Mouse (Mus musculus): ENCODE results near the gene Lyrm7. TPM values are rescaled to one million over a fixed set of nuclear protein-coding genes. Genes with fewer than 3 reads are reported as not detected.
"Not testable (repeated sequence)": the region's sequence is repeated elsewhere in the genome, so short reads cannot be mapped to it uniquely, and the experiment has no call there.

The Lyrm7 gene
- total RNA-seq, 2 experiments from 2014 or later, result 28.7 to 30.9 TPM

- H3K27ac ChIP-seq, result no peak overlapping the region
- DNase-seq (ENCODE audit: low spot score in 2 of 2), result no peak
- no peak overlapping the region for H3K4me3 ChIP-seq
- no peak for TF ChIP-seq CTCF (conservative IDR thresholded peaks at IDR 0.05)
These were observed 36.8 kb upstream of the Lyrm7 start for GRCm38 (mm10) chr11:54897470-54897869.

DNA sequence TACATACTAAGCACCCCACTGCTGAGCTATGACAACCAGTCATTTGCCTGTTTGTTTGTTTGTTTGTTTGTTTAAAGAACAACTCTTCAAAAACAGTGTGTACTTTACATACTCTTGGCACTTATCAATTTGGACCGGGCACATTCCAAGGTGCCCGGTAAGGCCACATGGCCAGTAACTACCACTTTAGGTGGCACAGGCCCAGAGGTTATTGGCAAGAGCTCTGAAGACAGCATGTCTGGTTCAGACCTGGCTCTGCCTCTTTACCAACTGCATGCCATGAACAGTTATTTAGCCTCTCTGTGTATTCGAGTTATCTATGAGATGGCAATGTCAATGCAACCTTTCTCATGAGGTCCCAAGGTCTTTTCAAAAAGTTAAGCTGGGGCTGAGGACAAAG lies 35.9 kb upstream of the Lyrm7 start:
- DNase-seq (ENCODE audit: low spot score in 2 of 2); H3K27ac ChIP-seq; H3K4me3 ChIP-seq: not testable (repeated sequence)

DNA sequence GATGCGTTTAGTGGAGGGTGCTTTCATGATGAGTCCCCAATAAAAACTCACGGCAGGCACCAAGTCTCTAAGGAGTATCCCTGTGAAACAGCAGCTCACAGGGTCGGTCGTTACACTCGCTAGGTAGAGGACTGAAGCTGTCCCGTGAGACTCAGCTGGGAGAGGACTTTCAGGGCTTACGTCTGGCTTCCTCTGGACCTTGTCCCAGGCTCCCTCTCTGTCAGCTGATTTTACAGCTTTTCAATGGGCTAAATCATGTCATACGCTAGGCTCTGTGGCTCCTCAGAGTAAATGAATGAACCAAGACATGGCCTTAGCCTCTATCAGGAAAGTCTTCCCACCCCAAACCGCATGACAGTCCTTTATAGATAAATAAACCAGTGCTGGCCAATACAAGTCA lies 33.9 kb upstream of the Lyrm7 start:
- no peak overlapping the region for H3K27ac ChIP-seq
- H3K4me3 ChIP-seq, result no peak overlapping the region
- no peak for TF ChIP-seq CTCF (conservative IDR thresholded peaks at IDR 0.05)
- no peak for DNase-seq (ENCODE audit: low spot score in 2 of 2)

DNA sequence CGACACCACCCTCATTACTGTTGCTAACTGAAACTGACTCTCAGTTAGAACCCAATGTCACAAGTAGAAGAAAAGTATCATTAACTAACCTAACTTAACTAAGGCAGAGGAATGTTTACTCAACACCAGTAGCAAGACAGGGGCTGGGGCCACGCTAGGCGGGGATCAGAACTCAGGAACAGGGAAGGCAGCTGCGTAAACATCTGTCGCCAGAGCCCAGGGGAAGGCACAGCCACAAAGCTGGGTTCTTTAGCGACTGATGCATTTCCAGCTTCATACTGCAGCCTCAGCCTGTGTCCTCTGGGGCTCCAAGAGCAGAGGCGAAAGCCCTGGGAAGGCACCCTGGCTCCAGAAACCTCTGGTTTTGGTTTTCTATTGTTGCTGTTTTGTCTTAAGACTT lies 31.4 kb upstream of the Lyrm7 start:
- Histone ChIP-seq H3K27ac (no peak overlapping the region), H3K4me3 (no peak overlapping the region)
- no peak for DNase-seq (ENCODE audit: low spot score in 2 of 2)
- no peak for TF ChIP-seq CTCF (conservative IDR thresholded peaks at IDR 0.05)

DNA sequence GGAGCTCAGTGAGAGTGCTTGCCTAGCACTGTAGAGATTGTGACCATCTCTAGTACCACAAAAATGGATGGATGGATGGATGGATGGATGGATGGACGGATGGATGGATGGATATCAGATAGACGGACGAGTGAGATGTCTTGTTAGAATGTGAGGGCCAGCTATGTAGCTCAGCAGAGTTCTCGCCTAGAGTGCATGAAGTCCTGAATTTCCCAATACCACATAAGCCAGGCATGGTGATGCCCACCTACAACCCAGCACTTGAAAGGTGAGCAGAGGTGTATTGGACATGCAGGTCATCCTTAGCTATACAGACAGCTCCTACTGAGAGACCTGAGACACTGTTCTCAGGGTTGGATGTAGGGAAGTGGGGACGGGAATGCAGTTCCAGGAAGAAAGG lies 30.6 kb upstream of the Lyrm7 start:
- no peak for TF ChIP-seq CTCF (conservative IDR thresholded peaks at IDR 0.05)
- H3K27ac ChIP-seq, result no peak overlapping the region
- no peak overlapping the region for H3K4me3 ChIP-seq
- DNase-seq (ENCODE audit: low spot score in 2 of 2), result no peak

GRCm38 (mm10) chr11:54887927-54888326 lies 27.2 kb upstream of the Lyrm7 start:
- no peak for TF ChIP-seq CTCF (conservative IDR thresholded peaks at IDR 0.05)
- Histone ChIP-seq H3K27ac (no peak overlapping the region), H3K4me3 (no peak overlapping the region)
- no peak for DNase-seq (ENCODE audit: low spot score in 2 of 2)

- Histone ChIP-seq H3K27ac (no peak overlapping the region), H3K4me3 (no peak overlapping the region)
- no peak for DNase-seq (ENCODE audit: low spot score in 2 of 2)
- no peak for TF ChIP-seq CTCF (conservative IDR thresholded peaks at IDR 0.05)
These were observed 24.7 kb upstream of the Lyrm7 start for GRCm38 (mm10) chr11:54885406-54885805.

DNA sequence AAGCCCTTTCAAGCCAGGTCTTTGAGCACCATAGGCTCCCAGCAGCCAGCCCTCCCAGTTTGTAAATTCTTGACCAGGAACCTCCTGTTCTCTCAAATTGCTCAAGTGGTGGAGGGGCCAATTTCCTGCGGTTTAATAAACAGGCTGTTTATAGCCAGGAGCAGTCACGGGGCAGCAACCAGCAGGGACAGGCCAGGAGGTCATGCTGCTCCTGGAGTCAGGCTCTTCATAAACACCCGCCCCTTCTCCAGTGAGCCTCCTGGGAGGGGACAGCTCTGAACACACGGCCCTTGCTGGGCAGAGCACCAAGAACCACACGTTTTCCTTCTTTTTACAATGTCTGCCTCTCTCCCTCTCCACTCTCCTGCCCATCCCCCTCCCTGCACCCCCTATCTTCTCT lies 24.2 kb upstream of the Lyrm7 start:
- DNase-seq (ENCODE audit: low spot score in 2 of 2), result no peak
- H3K4me3 ChIP-seq, result no peak overlapping the region
- no peak for TF ChIP-seq CTCF (conservative IDR thresholded peaks at IDR 0.05)
- no peak overlapping the region for H3K27ac ChIP-seq

GRCm38 (mm10) chr11:54884197-54884828 lies 23.6 kb upstream of the Lyrm7 start:
- Histone ChIP-seq H3K27ac (no peak overlapping the region), H3K4me3 (no peak overlapping the region)
- no peak for TF ChIP-seq CTCF (conservative IDR thresholded peaks at IDR 0.05)
- DNase-seq (ENCODE audit: low spot score in 2 of 2), result no peak

DNA sequence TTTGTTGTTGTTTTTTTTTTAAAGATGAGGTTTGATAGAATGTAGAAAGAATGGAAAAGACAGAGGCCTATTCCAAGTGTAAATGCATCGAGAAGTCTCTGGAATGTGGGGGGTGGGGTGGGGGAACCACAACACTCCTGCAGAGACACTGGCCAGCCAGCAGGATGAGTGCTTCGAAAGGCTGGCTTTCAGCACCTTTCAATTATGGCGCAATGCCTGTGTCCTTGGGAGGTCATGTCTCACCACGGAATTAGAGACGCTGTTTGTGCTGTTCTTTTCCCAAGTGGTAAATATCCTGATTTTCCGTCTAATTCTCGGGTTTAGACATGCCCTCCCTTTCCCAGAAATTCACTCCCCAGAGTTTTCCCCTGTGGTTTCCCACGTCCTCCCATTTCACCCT lies 22.0 kb upstream of the Lyrm7 start:
- no peak for DNase-seq (ENCODE audit: low spot score in 2 of 2)
- Histone ChIP-seq H3K27ac (no peak overlapping the region), H3K4me3 (no peak overlapping the region)
- no peak for TF ChIP-seq CTCF (conservative IDR thresholded peaks at IDR 0.05)

DNA sequence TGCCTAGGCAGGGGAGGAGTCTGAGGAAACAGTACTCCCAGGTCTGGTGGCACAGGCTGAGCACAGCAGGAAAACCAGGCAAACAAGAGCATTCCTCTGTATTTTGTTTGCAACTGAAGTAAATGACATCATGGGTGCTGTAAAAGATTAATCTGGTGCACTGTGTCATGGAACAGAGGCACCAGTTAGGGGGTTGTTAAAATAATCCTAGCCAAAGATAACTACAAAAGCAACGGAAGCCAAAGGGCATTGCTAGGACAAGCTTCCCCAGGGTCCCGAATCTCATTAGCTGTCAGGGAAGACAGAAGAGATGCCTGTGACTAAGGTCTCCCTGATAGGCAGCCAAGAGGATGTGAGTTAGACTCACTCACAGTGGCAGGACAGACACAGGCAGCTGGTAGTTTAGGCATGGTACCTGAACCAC lies 20.3 kb upstream of the Lyrm7 start:
- no peak overlapping the region for H3K27ac ChIP-seq
- DNase-seq (ENCODE audit: low spot score in 2 of 2), result no peak
- TF ChIP-seq CTCF (conservative IDR thresholded peaks at IDR 0.05), result no peak
- no peak overlapping the region for H3K4me3 ChIP-seq

DNA sequence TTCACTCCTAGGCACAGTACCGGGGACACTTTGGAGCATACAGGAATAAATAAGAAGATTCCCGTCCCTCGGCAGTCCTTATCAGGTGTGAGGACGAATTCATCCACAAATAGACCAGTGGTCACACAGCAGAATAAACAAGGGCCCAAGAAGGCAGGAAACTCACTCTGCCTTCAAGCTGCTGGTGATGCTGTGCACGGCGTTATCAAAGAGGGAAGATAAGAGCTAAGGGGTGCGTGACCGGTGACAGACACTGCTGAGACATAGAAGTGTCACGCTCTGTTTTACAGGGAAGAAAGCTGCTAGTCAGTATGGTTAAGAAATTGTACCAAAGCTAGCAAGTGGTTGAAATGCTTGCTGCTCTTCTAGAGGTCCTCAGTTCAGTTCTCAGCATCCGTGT lies 19.2 kb upstream of the Lyrm7 start:
- Histone ChIP-seq H3K27ac (no peak overlapping the region), H3K4me3 (no peak overlapping the region)
- TF ChIP-seq CTCF (conservative IDR thresholded peaks at IDR 0.05), result no peak
- no peak for DNase-seq (ENCODE audit: low spot score in 2 of 2)

- H3K27ac ChIP-seq, result no peak overlapping the region
- H3K4me3 ChIP-seq, result no peak overlapping the region
- peak; percentile 63 for DNase-seq (ENCODE audit: low spot score in 2 of 2)
- peak; percentile 90 for TF ChIP-seq CTCF (conservative IDR thresholded peaks at IDR 0.05)
These were observed 18.7 kb upstream of the Lyrm7 start for GRCm38 (mm10) chr11:54879434-54879833.

DNA sequence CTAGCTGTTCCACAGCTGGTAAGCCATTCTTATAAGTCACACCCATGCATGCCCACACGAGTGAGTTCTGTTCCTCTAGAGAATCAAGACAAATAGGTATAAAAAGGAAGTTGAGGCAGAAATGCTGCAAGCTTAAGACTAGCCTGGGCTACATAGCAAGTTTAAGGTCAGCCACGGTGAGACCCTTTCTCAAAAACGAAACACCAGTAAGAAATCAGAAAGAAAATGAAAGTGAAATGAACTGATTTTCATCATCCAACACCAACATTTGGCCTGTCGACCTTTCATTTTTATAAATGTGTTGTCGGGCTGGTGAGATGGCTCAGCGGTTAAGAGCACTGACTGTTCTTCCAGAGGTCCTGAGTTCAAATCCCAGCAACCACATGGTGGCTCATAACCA lies 18.2 kb upstream of the Lyrm7 start:
- DNase-seq (ENCODE audit: low spot score in 2 of 2), result no peak
- Histone ChIP-seq H3K27ac (no peak overlapping the region), H3K4me3 (no peak overlapping the region)
- no peak for TF ChIP-seq CTCF (conservative IDR thresholded peaks at IDR 0.05)

DNA sequence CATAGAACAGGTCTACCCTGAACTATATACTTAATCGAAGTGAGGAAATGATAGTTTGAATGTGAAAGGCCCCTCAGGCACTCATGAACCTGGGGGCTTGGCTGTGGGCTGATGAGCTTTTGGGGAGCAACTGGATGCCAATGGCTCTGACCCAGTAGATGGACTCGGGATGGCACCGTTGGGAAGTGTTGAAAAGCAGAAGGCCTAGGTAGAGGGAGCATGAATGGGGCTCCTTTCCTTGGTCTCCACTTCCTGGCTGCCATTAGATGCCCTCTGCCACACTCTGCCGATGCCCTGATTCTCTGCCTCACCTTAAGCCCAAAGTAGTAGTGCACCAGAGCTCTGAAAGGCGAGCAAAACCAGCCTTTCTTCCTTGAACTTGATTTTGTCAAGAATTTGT lies 15.3 kb upstream of the Lyrm7 start:
- TF ChIP-seq CTCF (conservative IDR thresholded peaks at IDR 0.05), result no peak
- no peak for DNase-seq (ENCODE audit: low spot score in 2 of 2)
- no peak overlapping the region for H3K4me3 ChIP-seq
- no peak overlapping the region for H3K27ac ChIP-seq
